In the genomic region with DNA sequence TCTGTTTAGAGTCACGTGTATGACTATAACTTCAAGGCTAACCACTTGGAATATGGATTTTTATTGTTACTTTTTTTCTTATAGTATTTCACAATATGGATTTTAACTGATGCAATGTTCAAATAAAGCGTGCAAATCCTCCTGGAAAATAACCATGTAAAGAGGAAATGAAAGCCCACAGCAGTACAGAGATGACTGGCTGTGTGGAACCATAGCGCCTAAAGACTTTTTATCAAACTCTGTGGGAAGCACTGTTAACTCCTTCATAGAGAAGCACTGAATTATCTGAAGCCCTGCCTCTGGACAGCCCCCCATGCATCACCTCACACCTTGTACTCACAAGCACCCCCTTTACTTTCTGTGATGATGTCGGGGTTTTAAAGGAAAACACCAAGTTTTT, we compare ENCODE assay signal across 20 mouse cellular contexts.
"Had no signal": no experiment of that assay in that cellular context is flagged by ENCODE, and none has a peak within 500 bp of the region (broad histone marks: within the 10 kb centered on the region; RNA-seq: fewer than 3 reads in every experiment).

No protein-coding gene starts in this region.

- H3K27ac ChIP-seq: kidney, embryonic 15.5 days; limb, embryonic 12.5 days; limb, embryonic 15.5 days; liver, embryonic 14.5 days; midbrain, embryonic 12.5 days; neural tube, embryonic 13.5 days had no signal

- H3K4me2 ChIP-seq: kidney, embryonic 15.5 days; limb, embryonic 12.5 days; limb, embryonic 15.5 days; liver, embryonic 11.5 days; lung, embryonic 14.5 days; midbrain, embryonic 12.5 days; neural tube, embryonic 13.5 days had no signal

- ATAC-seq: liver, postnatal 0 days; lung, postnatal 0 days; midbrain, embryonic 16.5 days had no signal

- H3K4me1 ChIP-seq: kidney, embryonic 15.5 days; limb, embryonic 12.5 days; limb, embryonic 15.5 days; midbrain, embryonic 12.5 days; neural tube, embryonic 13.5 days had no signal

- H3K27me3 ChIP-seq: kidney, embryonic 15.5 days; limb, embryonic 12.5 days; limb, embryonic 15.5 days; midbrain, embryonic 12.5 days; neural tube, embryonic 13.5 days had no signal

- H3K36me3 ChIP-seq: kidney, embryonic 15.5 days; limb, embryonic 12.5 days; limb, embryonic 15.5 days; midbrain, embryonic 12.5 days; neural tube, embryonic 13.5 days had no signal

- H3K9ac ChIP-seq: kidney, embryonic 15.5 days; limb, embryonic 12.5 days; limb, embryonic 15.5 days; liver, embryonic 14.5 days; liver, postnatal 0 days; lung, embryonic 14.5 days; midbrain, embryonic 12.5 days; neural tube, embryonic 13.5 days had no signal

- H3K9me3 ChIP-seq: kidney, embryonic 15.5 days; limb, embryonic 12.5 days; limb, embryonic 15.5 days; midbrain, embryonic 12.5 days; neural tube, embryonic 13.5 days had no signal

- DNase-seq: kidney, postnatal 10 days; kidney, postnatal 36 days; left cerebral cortex, postnatal 4 days; liver, postnatal 0 days; lung, embryonic 14.5 days; retina, postnatal 1 day; right cerebral cortex, postnatal 25 days; spleen, adult 18-20 months; thymus, adult 18-20 months; thymus, postnatal 36 days had no signal

- H3K4me3 ChIP-seq: kidney, embryonic 15.5 days; limb, embryonic 12.5 days; limb, embryonic 15.5 days; midbrain, embryonic 12.5 days; myocyte; neural tube, embryonic 13.5 days had no signal
